Mouse (Mus musculus): ENCODE measurements at regions not wholly inside any gene's neighbourhood (a gene's known extent, or its start where the extent isn't known, plus 50 kb on each side); places are given as distances from the start of the nearest gene placed in this dataset.

GRCm38 (mm10) chr9:22937686-22938391, 285.0 kb upstream of the Bmper start:
- 82% methylated on average over 7 of the region's 7 CpGs for WGBS
- H3K4me3 ChIP-seq (replicated peaks; ENCODE audit: control insufficient read depth, low read depth, low read length) = no peak overlapping the region
- H3K27ac ChIP-seq (ENCODE audit: control insufficient read depth, insufficient read depth, low read depth, low read length, poor library complexity) = no peak overlapping the region
- no peak for TF ChIP-seq POLR2A (IDR thresholded peaks at IDR 0.05; ENCODE audit: borderline replicate concordance, control insufficient read depth, low read depth, low read length)
- no peak for TF ChIP-seq CTCF (IDR thresholded peaks at IDR 0.05; ENCODE audit: control insufficient read depth, insufficient read depth, low read length)
- no peaks in the 10 kb centered on the region for H3K4me1 ChIP-seq (ENCODE audit: control insufficient read depth, insufficient read depth, low read length)

- TF ChIP-seq POLR2A (IDR thresholded peaks at IDR 0.05; ENCODE audit: borderline replicate concordance, control insufficient read depth, low read depth, low read length) (no peak), CTCF (IDR thresholded peaks at IDR 0.05; ENCODE audit: control insufficient read depth, insufficient read depth, low read length) (no peak)
- H3K4me1 ChIP-seq (ENCODE audit: control insufficient read depth, insufficient read depth, low read length) = no peaks in the 10 kb centered on the region; the same call in 1 of the 2 replicates
- peak overlapping the region; percentile 26; the same call in 1 of the 2 replicates for H3K27ac ChIP-seq (ENCODE audit: control insufficient read depth, insufficient read depth, low read depth, low read length, poor library complexity)
- H3K4me3 ChIP-seq (replicated peaks; ENCODE audit: control insufficient read depth, low read depth, low read length) = no peak overlapping the region
- 70% methylated on average over 6 of the region's 6 CpGs for WGBS
Measured at GRCm38 (mm10) chr9:22944992-22945391, 277.9 kb upstream of the Bmper start.

GRCm38 (mm10) chr9:22945426-22945955, 277.4 kb upstream of the Bmper start:
- Histone ChIP-seq H3K27ac (ENCODE audit: control insufficient read depth, insufficient read depth, low read depth, low read length, poor library complexity) (no peak overlapping the region), H3K4me1 (ENCODE audit: control insufficient read depth, insufficient read depth, low read length) (no peaks in the 10 kb centered on the region; the same call in 1 of the 2 replicates), H3K4me3 (replicated peaks; ENCODE audit: control insufficient read depth, low read depth, low read length) (no peak overlapping the region)
- WGBS = 42% methylated on average over 8 of the region's 8 CpGs
- TF ChIP-seq POLR2A (IDR thresholded peaks at IDR 0.05; ENCODE audit: borderline replicate concordance, control insufficient read depth, low read depth, low read length) (no peak), CTCF (IDR thresholded peaks at IDR 0.05; ENCODE audit: control insufficient read depth, insufficient read depth, low read length) (no peak)

GRCm38 (mm10) chr9:22952571-22953442, 270.1 kb upstream of the Bmper start:
- WGBS = 82% methylated on average over 16 of the region's 16 CpGs
- Histone ChIP-seq H3K4me1 (ENCODE audit: control insufficient read depth, insufficient read depth, low read length) (peaks cover 1% of the 10 kb centered on the region; the same call in 1 of the 2 replicates), H3K4me3 (replicated peaks; ENCODE audit: control insufficient read depth, low read depth, low read length) (no peak overlapping the region), H3K27ac (ENCODE audit: control insufficient read depth, insufficient read depth, low read depth, low read length, poor library complexity) (no peak overlapping the region)
- TF ChIP-seq CTCF (IDR thresholded peaks at IDR 0.05; ENCODE audit: control insufficient read depth, insufficient read depth, low read length) (no peak), POLR2A (IDR thresholded peaks at IDR 0.05; ENCODE audit: borderline replicate concordance, control insufficient read depth, low read depth, low read length) (no peak)

GRCm38 (mm10) chr9:22962269-22962815, 260.5 kb upstream of the Bmper start:
- 20% methylated on average over 7 of the region's 7 CpGs for WGBS
- Histone ChIP-seq H3K27ac (ENCODE audit: control insufficient read depth, insufficient read depth, low read depth, low read length, poor library complexity) (no peak overlapping the region), H3K4me3 (replicated peaks; ENCODE audit: control insufficient read depth, low read depth, low read length) (no peak overlapping the region), H3K4me1 (ENCODE audit: control insufficient read depth, insufficient read depth, low read length) (no peaks in the 10 kb centered on the region)
- TF ChIP-seq POLR2A (IDR thresholded peaks at IDR 0.05; ENCODE audit: borderline replicate concordance, control insufficient read depth, low read depth, low read length) (no peak), CTCF (IDR thresholded peaks at IDR 0.05; ENCODE audit: control insufficient read depth, insufficient read depth, low read length) (no peak)

GRCm38 (mm10) chr9:22971312-22971711, 251.6 kb upstream of the Bmper start:
- H3K4me1 ChIP-seq (ENCODE audit: control insufficient read depth, insufficient read depth, low read length) = no peaks in the 10 kb centered on the region; the same call in 1 of the 2 replicates
- H3K4me3 ChIP-seq (replicated peaks; ENCODE audit: control insufficient read depth, low read depth, low read length) = no peak overlapping the region
- TF ChIP-seq CTCF (IDR thresholded peaks at IDR 0.05; ENCODE audit: control insufficient read depth, insufficient read depth, low read length) (no peak), POLR2A (IDR thresholded peaks at IDR 0.05; ENCODE audit: borderline replicate concordance, control insufficient read depth, low read depth, low read length) (no peak)
- 33% methylated on average over 4 of the region's 4 CpGs for WGBS
- no peak overlapping the region for H3K27ac ChIP-seq (ENCODE audit: control insufficient read depth, insufficient read depth, low read depth, low read length, poor library complexity)

GRCm38 (mm10) chr9:22976748-22977147, 246.1 kb upstream of the Bmper start:
- no peak overlapping the region for H3K4me3 ChIP-seq (replicated peaks; ENCODE audit: control insufficient read depth, low read depth, low read length)
- no peak for TF ChIP-seq POLR2A (IDR thresholded peaks at IDR 0.05; ENCODE audit: borderline replicate concordance, control insufficient read depth, low read depth, low read length)
- TF ChIP-seq CTCF (IDR thresholded peaks at IDR 0.05; ENCODE audit: control insufficient read depth, insufficient read depth, low read length) = no peak

GRCm38 (mm10) chr9:22979627-22980026, 243.2 kb upstream of the Bmper start:
- Histone ChIP-seq H3K4me1 (ENCODE audit: control insufficient read depth, insufficient read depth, low read length) (no peaks in the 10 kb centered on the region), H3K27ac (ENCODE audit: control insufficient read depth, insufficient read depth, low read depth, low read length, poor library complexity) (no peak overlapping the region), H3K4me3 (replicated peaks; ENCODE audit: control insufficient read depth, low read depth, low read length) (no peak overlapping the region)
- no peak for TF ChIP-seq CTCF (IDR thresholded peaks at IDR 0.05; ENCODE audit: control insufficient read depth, insufficient read depth, low read length)
- TF ChIP-seq POLR2A (IDR thresholded peaks at IDR 0.05; ENCODE audit: borderline replicate concordance, control insufficient read depth, low read depth, low read length) = no peak
- 74% methylated on average over 5 of the region's 5 CpGs for WGBS

More at GRCm38 (mm10) chr9:22976748-22977147, 246.1 kb upstream of the Bmper start:
- 80% methylated on average over 9 of the region's 9 CpGs for WGBS
- Histone ChIP-seq H3K27ac (ENCODE audit: control insufficient read depth, insufficient read depth, low read depth, low read length, poor library complexity) (no peak overlapping the region), H3K4me1 (ENCODE audit: control insufficient read depth, insufficient read depth, low read length) (no peaks in the 10 kb centered on the region)

Measured in bone marrow, adult 2 months (tissue).